Mouse (Mus musculus) C2C12 (cell line): ENCODE measurements around the gene Kif3a. TPM values are rescaled to one million over a fixed set of nuclear protein-coding genes. Genes with fewer than 3 reads are reported as not detected.

ENCODE experiments used
- H3K27me3 ChIP-seq: one replicate; pipeline ENCODE4 v1.6.1; 2011; ENCODE audit not compliant: control insufficient read depth, insufficient read depth, insufficient read length
- H3K36me3 ChIP-seq: one replicate; pipeline ENCODE4 v1.6.1; 2011; ENCODE audit not compliant: control insufficient read depth, insufficient read depth
- H3K4me3 ChIP-seq: one replicate; pipeline ENCODE4 v1.5.1; 2011; ENCODE audit warnings: mild to moderate bottlenecking, control low read depth; ENCODE audit not compliant: poor library complexity, insufficient read depth, severe bottlenecking
- H3K79me2 ChIP-seq: one replicate; pipeline ENCODE4 v1.6.1; 2011; ENCODE audit not compliant: control insufficient read depth, insufficient read depth
- H3K79me3 ChIP-seq: one replicate; pipeline ENCODE4 v1.6.1; 2011; ENCODE audit warnings: low read depth, control low read depth
- H3ac ChIP-seq: one replicate; pipeline ENCODE3; 2011; ENCODE audit warnings: low read depth; ENCODE audit not compliant: control insufficient read depth, insufficient read length
- CEBPB ChIP-seq: IDR thresholded peaks from one replicate; pipeline ENCODE4 v1.6.1; 2011; ENCODE audit warnings: low read depth, mild to moderate bottlenecking, control low read depth, moderate library complexity
- CTCF ChIP-seq: IDR thresholded peaks from one replicate; pipeline ENCODE4 v1.5.1; 2011; ENCODE audit not compliant: control insufficient read depth, insufficient read depth, insufficient read length
- FOSL1 ChIP-seq: IDR thresholded peaks from one replicate; pipeline ENCODE4 v1.8.0; 2011; ENCODE audit warnings: mild to moderate bottlenecking, low read length; ENCODE audit not compliant: poor library complexity, insufficient read depth, severe bottlenecking
- MAX ChIP-seq: IDR thresholded peaks from one replicate; pipeline ENCODE4 v1.6.1; 2011; ENCODE audit warnings: mild to moderate bottlenecking, control low read depth
- MYOD1 ChIP-seq: IDR thresholded peaks from one replicate; pipeline ENCODE4 v1.6.1; 2011; ENCODE audit warnings: low read depth; ENCODE audit not compliant: control insufficient read depth, insufficient read length
- MYOG ChIP-seq: IDR thresholded peaks from one replicate; pipeline ENCODE4 v1.6.1; 2011; ENCODE audit not compliant: control insufficient read depth, insufficient read length; ENCODE audit errors: extremely low read depth
- USF1 ChIP-seq: IDR thresholded peaks from one replicate; pipeline ENCODE4 v1.6.1; 2011; ENCODE audit warnings: low read depth, mild to moderate bottlenecking, control low read depth, moderate library complexity
- polyA plus RNA-seq: library from polyadenylated mRNA; unstranded; fragments of >200 nt; fragmentation: generic; extraction: Trizol; gene quantifications from one replicate; pipeline ENCODE4 v1.2.1, GENCODE M21; 2012; ENCODE audit warnings: missing spikeins

Kif3a gene
- polyA plus RNA-seq, 1 experiment = 7.9 TPM

- no peaks in the 10 kb centered on the region for H3K36me3 ChIP-seq
- no peaks in the 10 kb centered on the region for H3K79me2 ChIP-seq
- H3K79me3 ChIP-seq = no peaks in the 10 kb centered on the region
- peaks cover 10% of the 10 kb centered on the region for H3K27me3 ChIP-seq
- TF ChIP-seq MYOG = no peak
- no peak for TF ChIP-seq MYOD1
- no peak for TF ChIP-seq FOSL1
- no peak for TF ChIP-seq MAX
- no peak for TF ChIP-seq USF1
- TF ChIP-seq CEBPB = no peak
- no peak for TF ChIP-seq CTCF
- no peak overlapping the region for H3ac ChIP-seq
- no peak overlapping the region for H3K4me3 ChIP-seq
Measured at GRCm38 (mm10) chr11:53635590-53636182, 68.5 kb downstream of the Kif3a start.

DNA sequence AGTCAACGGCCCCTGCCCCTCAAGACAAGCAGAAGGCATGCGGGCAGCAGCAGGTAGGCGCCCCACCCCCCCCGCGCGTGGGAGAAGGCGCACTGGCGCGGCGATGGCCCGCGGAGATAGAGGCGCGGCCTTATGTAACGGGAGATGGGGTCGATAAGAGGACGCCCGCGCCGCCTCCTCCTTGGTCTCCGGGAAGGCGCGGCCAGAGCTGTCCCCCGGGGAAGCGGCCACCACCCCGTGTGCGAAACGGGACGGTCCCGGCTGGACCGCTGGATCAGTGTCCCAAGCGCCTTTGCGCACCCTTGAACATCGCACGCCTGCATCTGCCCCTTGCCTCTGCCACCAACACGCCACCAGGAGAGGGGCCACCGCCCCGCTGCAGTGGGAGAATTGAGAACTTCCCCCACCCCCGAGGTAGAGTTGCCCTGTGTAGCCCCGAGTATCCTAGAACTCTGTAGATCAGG lies 69.0 kb downstream of the Kif3a start:
- Histone ChIP-seq H3K36me3 (no peaks in the 10 kb centered on the region), H3K4me3 (no peak overlapping the region), H3K27me3 (peaks cover 11% of the 10 kb centered on the region), H3ac (no peak overlapping the region), H3K79me2 (no peaks in the 10 kb centered on the region), H3K79me3 (no peaks in the 10 kb centered on the region)
- TF ChIP-seq MYOG (no peak), CTCF (no peak), CEBPB (no peak), FOSL1 (no peak), MAX (no peak), USF1 (no peak), MYOD1 (no peak)

- Histone ChIP-seq H3K79me2 (no peaks in the 10 kb centered on the region), H3K36me3 (no peaks in the 10 kb centered on the region), H3K4me3 (no peak overlapping the region), H3K27me3 (peaks cover 11% of the 10 kb centered on the region), H3K79me3 (no peaks in the 10 kb centered on the region), H3ac (no peak overlapping the region)
- TF ChIP-seq FOSL1 = no peak
- no peak for TF ChIP-seq MYOD1
- TF ChIP-seq CEBPB = no peak
- TF ChIP-seq MYOG = no peak
- no peak for TF ChIP-seq MAX
Measured at GRCm38 (mm10) chr11:53637046-53637802, 70.0 kb downstream of the Kif3a start.

- Histone ChIP-seq H3K36me3 (no peaks in the 10 kb centered on the region), H3K27me3 (peaks cover 11% of the 10 kb centered on the region), H3K79me2 (no peaks in the 10 kb centered on the region), H3K79me3 (no peaks in the 10 kb centered on the region), H3ac (no peak overlapping the region), H3K4me3 (no peak overlapping the region)
- TF ChIP-seq MAX = no peak
- TF ChIP-seq CEBPB = no peak
- no peak for TF ChIP-seq MYOD1
- TF ChIP-seq CTCF = no peak
- no peak for TF ChIP-seq FOSL1
- TF ChIP-seq MYOG = no peak
- no peak for TF ChIP-seq USF1
Measured at GRCm38 (mm10) chr11:53637803-53638260, 70.7 kb downstream of the Kif3a start.

DNA sequence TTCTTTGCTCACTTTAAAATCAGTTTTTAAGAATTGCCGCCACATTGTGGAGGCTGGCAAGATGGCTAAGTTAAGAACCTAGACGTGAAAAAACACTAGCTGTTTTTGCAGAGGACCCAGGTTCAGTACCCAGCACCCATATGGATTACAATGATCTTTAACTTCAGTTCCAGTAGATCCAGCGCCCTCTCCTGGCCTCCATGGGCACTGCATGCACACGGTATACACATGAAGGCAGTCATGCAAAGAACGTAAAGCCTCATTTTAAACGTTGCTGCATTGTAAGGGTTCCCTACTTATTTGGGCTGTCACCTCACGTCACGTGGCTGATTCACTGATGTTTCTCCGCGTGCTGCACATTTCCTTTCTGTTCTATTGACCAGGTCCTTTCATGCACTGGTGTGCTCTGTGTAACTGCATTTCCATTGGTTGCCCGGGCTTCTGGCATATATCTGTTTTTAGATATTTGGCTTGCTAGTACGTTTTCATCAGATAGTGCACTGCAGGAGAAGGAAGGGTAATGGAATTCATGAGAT lies 75.6 kb downstream of the Kif3a start:
- Histone ChIP-seq H3ac (no peak overlapping the region), H3K79me3 (no peaks in the 10 kb centered on the region), H3K27me3 (peaks cover 6% of the 10 kb centered on the region), H3K4me3 (no peak overlapping the region), H3K36me3 (no peaks in the 10 kb centered on the region), H3K79me2 (no peaks in the 10 kb centered on the region)
- TF ChIP-seq MAX = no peak
- TF ChIP-seq MYOG = no peak
- no peak for TF ChIP-seq CEBPB
- TF ChIP-seq FOSL1 = no peak
- TF ChIP-seq CTCF = no peak
- TF ChIP-seq MYOD1 = no peak
- no peak for TF ChIP-seq USF1
